Mouse (Mus musculus): ENCODE data around the gene Tnfsfm13. TPM values are rescaled to one million over a fixed set of nuclear protein-coding genes. Genes with fewer than 3 reads are reported as not detected.

Tnfsfm13 gene
- total and polyA plus RNA-seq, 3 experiments, result not detected

DNA sequence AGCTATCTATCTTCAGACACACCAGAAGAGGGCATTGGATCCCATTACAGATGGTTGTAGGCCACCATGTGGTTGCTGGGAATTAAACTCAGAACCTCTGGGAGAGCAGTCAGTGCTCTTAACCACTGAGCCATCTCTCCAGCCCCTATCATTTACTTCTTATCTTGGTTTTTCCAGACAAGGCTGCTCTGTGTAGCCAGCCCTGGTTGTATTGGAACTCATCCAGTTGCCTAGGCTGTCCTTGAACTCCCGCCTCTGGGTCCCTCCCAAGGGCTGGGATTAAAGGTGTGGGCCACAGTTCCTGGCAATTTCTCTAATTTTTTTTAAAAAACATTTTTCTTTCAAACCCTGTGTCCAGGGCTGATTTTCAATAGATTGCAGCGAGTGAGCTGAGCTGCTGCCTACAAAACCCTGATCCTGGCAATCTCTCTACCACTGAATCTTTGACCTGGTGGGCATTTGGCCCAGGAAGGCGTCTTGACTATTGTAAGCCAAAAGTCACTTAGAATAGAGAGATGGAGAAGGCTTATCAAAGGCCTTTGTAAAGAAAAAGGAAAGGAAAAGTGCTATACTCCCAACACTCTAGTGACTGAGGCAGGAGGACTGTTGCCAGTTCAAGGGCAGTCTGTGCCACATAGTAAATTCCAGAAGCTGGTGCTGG is 34.5 kb downstream of the Tnfsfm13 start:
- Histone ChIP-seq H3K27me3 (ENCODE audit: insufficient read depth, low read length) (no peaks in the 10 kb centered on the region), H3K4me3 (ENCODE audit: low read depth, low read length) (peak overlapping the region; percentile 73), H3K9me3 (replicated peaks) (no peaks in the 10 kb centered on the region), H3K36me3 (replicated peaks) (peaks cover 73% of the 10 kb centered on the region), H3K4me1 (ENCODE audit: insufficient read depth, low read depth, low read length) (peaks cover 68% of the 10 kb centered on the region)
- DNase-seq (ENCODE audit: low spot score) (no peak), ATAC-seq (ENCODE audit: extremely low read depth, insufficient number of reproducible peaks, low FRiP score, poor library complexity, severe bottlenecking) (no peak)
- TF ChIP-seq POLR2AphosphoS5 (IDR thresholded peaks at IDR 0.05; ENCODE audit: insufficient replicate concordance, low read depth, low read length), result no peak
- TF ChIP-seq GATA1 (IDR thresholded peaks at IDR 0.05; ENCODE audit: borderline replicate concordance, low read length), result no peak
- TF ChIP-seq TAL1 (conservative IDR thresholded peaks at IDR 0.05; ENCODE audit: low read depth, low read length), result no peak
- no peak for TF ChIP-seq CTCF (IDR thresholded peaks at IDR 0.05; ENCODE audit: low read depth, low read length)
- TF ChIP-seq GATA2 (IDR thresholded peaks at IDR 0.05; ENCODE audit: borderline replicate concordance, low read depth, low read length), result no peak

DNA sequence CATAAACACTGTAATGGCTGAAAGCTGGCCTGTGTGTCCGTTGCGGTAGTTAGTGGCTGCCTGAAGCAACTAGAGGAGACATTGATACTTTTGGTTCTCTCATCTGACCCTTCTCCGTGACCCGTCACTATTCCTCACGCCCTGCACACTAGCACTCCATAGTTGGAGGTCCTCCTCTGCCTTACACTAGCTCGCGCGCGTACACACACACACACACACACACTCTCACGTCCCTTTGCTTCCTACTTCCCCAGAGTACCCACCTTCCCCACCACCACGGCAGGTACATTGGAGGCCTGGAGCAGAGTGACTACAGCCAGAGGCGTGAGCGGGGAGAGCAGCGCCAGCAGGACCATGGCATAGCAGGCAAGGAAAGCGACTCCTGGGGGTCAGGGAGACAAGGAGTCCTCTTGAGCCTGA is 38.4 kb downstream of the Tnfsfm13 start:
- H3K36me3 ChIP-seq (replicated peaks), result peaks cover 77% of the 10 kb centered on the region
- H3K4me3 ChIP-seq (ENCODE audit: low read depth, low read length), result peak overlapping the region; percentile 22; the same call in 1 of the 2 replicates
- DNase-seq (ENCODE audit: low spot score) (no peak), ATAC-seq (ENCODE audit: extremely low read depth, insufficient number of reproducible peaks, low FRiP score, poor library complexity, severe bottlenecking) (no peak)
- peaks cover 64% of the 10 kb centered on the region for H3K4me1 ChIP-seq (ENCODE audit: insufficient read depth, low read depth, low read length)
- no peaks in the 10 kb centered on the region for H3K9me3 ChIP-seq (replicated peaks)
- H3K27me3 ChIP-seq (ENCODE audit: insufficient read depth, low read length), result no peaks in the 10 kb centered on the region
- TF ChIP-seq POLR2AphosphoS5 (IDR thresholded peaks at IDR 0.05; ENCODE audit: insufficient replicate concordance, low read depth, low read length), result no peak
- no peak for TF ChIP-seq GATA2 (IDR thresholded peaks at IDR 0.05; ENCODE audit: borderline replicate concordance, low read depth, low read length)
- TF ChIP-seq GATA1 (IDR thresholded peaks at IDR 0.05; ENCODE audit: borderline replicate concordance, low read length), result no peak
- no peak for TF ChIP-seq CTCF (IDR thresholded peaks at IDR 0.05; ENCODE audit: low read depth, low read length)
- no peak for TF ChIP-seq TAL1 (conservative IDR thresholded peaks at IDR 0.05; ENCODE audit: low read depth, low read length)

DNA sequence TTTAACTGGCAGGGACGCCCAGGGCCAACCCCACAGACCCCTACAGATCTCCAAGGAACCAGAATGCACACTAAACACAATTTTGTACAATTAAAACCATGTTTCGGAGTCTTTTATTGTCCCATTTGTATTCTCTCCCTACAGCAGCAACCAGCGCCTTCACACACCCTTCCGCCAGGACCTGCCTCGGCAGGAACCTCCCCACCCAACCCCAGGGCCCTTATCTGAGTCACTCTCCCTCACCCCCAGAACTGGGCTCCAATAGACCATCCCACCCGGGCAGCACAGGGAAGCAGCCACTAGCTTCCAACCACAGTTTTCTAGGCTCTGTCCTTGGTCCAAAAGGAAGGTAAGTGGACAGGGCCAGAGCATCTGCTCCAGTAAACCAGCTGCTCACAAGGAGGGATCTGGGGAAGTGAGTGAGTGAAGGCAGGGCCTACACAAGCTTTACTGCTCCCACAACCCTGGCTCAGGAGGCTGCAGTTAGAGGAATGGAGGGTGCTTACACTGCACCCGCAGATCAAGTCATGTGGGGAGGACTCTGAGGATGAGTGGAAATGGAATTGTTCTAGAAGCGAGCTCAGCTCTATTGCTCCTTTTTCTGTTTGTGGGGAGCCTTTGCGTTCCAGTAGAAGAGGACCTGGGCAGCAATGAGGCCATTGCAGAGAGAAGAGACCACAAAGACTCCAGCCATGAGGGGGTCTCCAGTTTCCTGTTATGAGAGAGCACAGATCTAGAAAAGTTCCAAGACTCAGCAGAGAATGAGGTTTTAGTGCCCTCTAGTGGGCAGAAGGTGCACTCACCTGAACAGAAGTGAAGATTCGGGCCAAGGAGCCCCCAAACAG is 39.1 kb downstream of the Tnfsfm13 start:
- DNase-seq (ENCODE audit: low spot score), result peak; percentile 48
- H3K36me3 ChIP-seq (replicated peaks), result peaks cover 83% of the 10 kb centered on the region
- 0 out of 2 replicates have a peak, but pooled peaks have one; percentile 25 for ATAC-seq (ENCODE audit: extremely low read depth, insufficient number of reproducible peaks, low FRiP score, poor library complexity, severe bottlenecking)
- H3K4me1 ChIP-seq (ENCODE audit: insufficient read depth, low read depth, low read length), result peaks cover 68% of the 10 kb centered on the region
- H3K4me3 ChIP-seq (ENCODE audit: low read depth, low read length), result no peak overlapping the region
- no peaks in the 10 kb centered on the region for H3K9me3 ChIP-seq (replicated peaks)
- no peaks in the 10 kb centered on the region for H3K27me3 ChIP-seq (ENCODE audit: insufficient read depth, low read length)
- TF ChIP-seq TAL1 (conservative IDR thresholded peaks at IDR 0.05; ENCODE audit: low read depth, low read length), result no peak
- peak; percentile 51 for TF ChIP-seq CTCF (IDR thresholded peaks at IDR 0.05; ENCODE audit: low read depth, low read length)
- no peak for TF ChIP-seq POLR2AphosphoS5 (IDR thresholded peaks at IDR 0.05; ENCODE audit: insufficient replicate concordance, low read depth, low read length)

- Histone ChIP-seq H3K4me1 (ENCODE audit: insufficient read depth, low read depth, low read length) (peaks cover 61% of the 10 kb centered on the region), H3K36me3 (replicated peaks) (peaks cover 91% of the 10 kb centered on the region), H3K9me3 (replicated peaks) (no peaks in the 10 kb centered on the region), H3K27me3 (ENCODE audit: insufficient read depth, low read length) (no peaks in the 10 kb centered on the region), H3K4me3 (ENCODE audit: low read depth, low read length) (no peak overlapping the region)
- ATAC-seq (ENCODE audit: extremely low read depth, insufficient number of reproducible peaks, low FRiP score, poor library complexity, severe bottlenecking) (no peak), DNase-seq (ENCODE audit: low spot score) (no peak)
- TF ChIP-seq GATA1 (IDR thresholded peaks at IDR 0.05; ENCODE audit: borderline replicate concordance, low read length), result no peak
- TF ChIP-seq POLR2AphosphoS5 (IDR thresholded peaks at IDR 0.05; ENCODE audit: insufficient replicate concordance, low read depth, low read length), result no peak
- no peak for TF ChIP-seq TAL1 (conservative IDR thresholded peaks at IDR 0.05; ENCODE audit: low read depth, low read length)
- no peak for TF ChIP-seq CTCF (IDR thresholded peaks at IDR 0.05; ENCODE audit: low read depth, low read length)
- TF ChIP-seq GATA2 (IDR thresholded peaks at IDR 0.05; ENCODE audit: borderline replicate concordance, low read depth, low read length), result no peak
Measured at GRCm38 (mm10) chr11:69656065-69656455, 39.8 kb downstream of the Tnfsfm13 start.

DNA sequence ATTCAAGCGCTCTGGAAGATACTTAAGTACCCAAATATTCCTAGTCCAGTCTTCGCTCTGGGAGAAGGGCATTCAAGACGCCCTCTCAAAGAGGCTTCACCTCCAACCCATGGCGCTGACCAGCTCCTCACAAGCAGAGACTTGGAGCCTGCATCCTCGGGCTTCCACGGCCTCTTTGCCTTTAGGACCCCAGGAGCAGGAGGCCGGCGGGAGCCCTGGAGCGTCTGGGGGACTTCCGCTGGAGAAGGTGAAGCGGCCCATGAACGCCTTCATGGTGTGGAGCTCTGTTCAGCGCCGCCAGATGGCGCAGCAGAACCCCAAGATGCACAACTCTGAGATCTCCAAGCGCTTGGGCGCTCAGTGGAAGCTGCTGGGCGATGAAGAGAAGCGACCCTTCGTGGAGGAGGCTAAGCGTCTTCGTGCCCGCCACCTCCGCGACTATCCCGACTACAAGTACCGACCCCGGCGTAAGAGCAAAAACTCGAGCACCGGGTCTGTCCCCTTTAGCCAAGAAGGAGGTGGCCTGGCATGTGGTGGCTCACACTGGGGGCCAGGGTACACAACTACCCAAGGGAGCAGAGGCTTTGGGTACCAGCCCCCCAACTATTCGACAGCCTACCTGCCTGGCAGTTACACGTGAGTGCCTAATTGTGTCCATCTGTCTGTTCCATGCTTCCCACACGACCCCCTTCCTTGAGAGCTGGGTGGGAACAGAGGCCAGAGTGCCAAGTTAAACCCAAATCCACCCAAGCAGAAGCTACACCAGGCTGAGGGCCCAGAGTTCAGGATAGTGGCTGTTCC is 40.4 kb downstream of the Tnfsfm13 start, which contains the start of gene Sox15:
Sox15 (plus strand) TSS at position 51 of the 801 bp plus-strand sequence.
- Histone ChIP-seq H3K9me3 (replicated peaks) (no peaks in the 10 kb centered on the region), H3K4me3 (ENCODE audit: low read depth, low read length) (no peak within 1 kb of the TSS), H3K4me1 (ENCODE audit: insufficient read depth, low read depth, low read length) (peaks cover 59% of the 10 kb centered on the region), H3K36me3 (replicated peaks) (peaks cover 94% of the 10 kb centered on the region), H3K27me3 (ENCODE audit: insufficient read depth, low read length) (no peaks in the 10 kb centered on the region)
- DNase-seq (ENCODE audit: low spot score) (no peak), ATAC-seq (ENCODE audit: extremely low read depth, insufficient number of reproducible peaks, low FRiP score, poor library complexity, severe bottlenecking) (no peak)
- TF ChIP-seq GATA1 (IDR thresholded peaks at IDR 0.05; ENCODE audit: borderline replicate concordance, low read length), result no peak
- no peak for TF ChIP-seq POLR2AphosphoS5 (IDR thresholded peaks at IDR 0.05; ENCODE audit: insufficient replicate concordance, low read depth, low read length)
- TF ChIP-seq TAL1 (conservative IDR thresholded peaks at IDR 0.05; ENCODE audit: low read depth, low read length), result no peak
- no peak for TF ChIP-seq GATA2 (IDR thresholded peaks at IDR 0.05; ENCODE audit: borderline replicate concordance, low read depth, low read length)
- no peak for TF ChIP-seq CTCF (IDR thresholded peaks at IDR 0.05; ENCODE audit: low read depth, low read length)

Data from G1E (cell line).